ENCODE assay signal across 29 mouse cellular contexts in the genomic region with DNA sequence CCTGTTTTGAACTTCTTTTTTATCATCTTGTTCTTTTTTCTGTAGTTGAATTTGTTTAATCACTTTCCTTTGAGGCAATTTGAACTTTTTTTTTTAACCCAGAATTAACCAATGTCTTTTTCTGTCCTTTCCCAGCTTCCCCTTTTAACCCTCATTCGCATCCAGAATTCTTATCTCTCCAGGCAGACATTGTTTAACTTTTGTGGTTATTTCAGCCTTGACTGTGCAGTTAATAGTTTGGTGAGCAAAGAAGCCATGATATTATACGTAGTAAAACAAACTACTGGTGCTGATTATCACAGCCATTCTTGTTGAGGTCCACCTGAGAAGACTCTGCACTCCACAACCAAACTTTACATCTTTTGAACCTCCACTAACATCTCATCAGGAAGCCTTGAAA.
DNase-seq lines count a peak whose midpoint lies in the region; ATAC-seq and TF ChIP-seq lines count a peak whose summit lies in the region.
"Had no signal": no experiment of that assay in that cellular context is flagged by ENCODE, and none has a peak within 500 bp of the region (broad histone marks: within the 10 kb centered on the region; RNA-seq: fewer than 3 reads in every experiment).

No protein-coding gene starts in this region.

- no peaks in the 10 kb centered on the region for H3K27me3 ChIP-seq in G1E (ENCODE audit: insufficient read depth, low read length)
- H3K27me3 ChIP-seq in liver, embryonic 14.5 days (ENCODE audit: control insufficient read depth, insufficient read depth, low read length), result no peaks in the 10 kb centered on the region
- peaks cover 10% of the 10 kb centered on the region; the same call in 1 of the 2 replicates for H3K27me3 ChIP-seq in hindbrain, embryonic 13.5 days
- H3K27me3 ChIP-seq: intestine, embryonic 15.5 days; lung, embryonic 15.5 days had no signal

- WGBS in liver, embryonic 14.5 days (ENCODE audit: insufficient replicate concordance), result 12% methylated on average over 2 of the region's 2 CpGs
- WGBS in hindbrain, embryonic 13.5 days, result 80% methylated on average over 2 of the region's 2 CpGs

- H3K9ac ChIP-seq in liver, embryonic 14.5 days (replicated peaks), result no peak overlapping the region
- H3K9ac ChIP-seq in hindbrain, embryonic 13.5 days, result no peak overlapping the region
- H3K9ac ChIP-seq: embryonic facial prominence, embryonic 13.5 days; forebrain, postnatal 0 days; intestine, embryonic 15.5 days; limb, embryonic 15.5 days; lung, embryonic 15.5 days; midbrain, embryonic 15.5 days had no signal

- H3K4me1 ChIP-seq in G1E (ENCODE audit: insufficient read depth, low read depth, low read length), result peaks cover 21% of the 10 kb centered on the region
- peaks cover 0 to 9% of the 10 kb centered on the region in 2 experiments; a peak in 1 of 4 replicates for H3K4me1 ChIP-seq in liver, embryonic 14.5 days (replicated peaks; ENCODE audit: control insufficient read depth in 2 of 2, insufficient read depth in 2 of 2, low read length in 1 of 2)
- H3K4me1 ChIP-seq in hindbrain, embryonic 13.5 days (replicated peaks), result no peaks in the 10 kb centered on the region
- H3K4me1 ChIP-seq: embryonic facial prominence, embryonic 13.5 days; intestine, embryonic 15.5 days; limb, embryonic 10.5 days; limb, embryonic 15.5 days; lung, embryonic 15.5 days; midbrain, embryonic 10.5 days; midbrain, embryonic 15.5 days had no signal

- H3K9me3 ChIP-seq in G1E (replicated peaks), result no peaks in the 10 kb centered on the region
- no peaks in the 10 kb centered on the region for H3K9me3 ChIP-seq in liver, embryonic 14.5 days (ENCODE audit: control insufficient read depth, low read length)
- H3K9me3 ChIP-seq in hindbrain, embryonic 13.5 days, result no peaks in the 10 kb centered on the region
- H3K9me3 ChIP-seq: embryonic facial prominence, embryonic 13.5 days; intestine, embryonic 15.5 days; limb, embryonic 10.5 days; limb, embryonic 15.5 days; lung, embryonic 15.5 days; midbrain, embryonic 10.5 days; midbrain, embryonic 15.5 days had no signal

- H3K36me3 ChIP-seq in G1E (replicated peaks), result peaks cover 3% of the 10 kb centered on the region
- no peaks in the 10 kb centered on the region for H3K36me3 ChIP-seq in liver, embryonic 14.5 days (replicated peaks; ENCODE audit: control insufficient read depth, insufficient read depth, low read depth)
- no peaks in the 10 kb centered on the region for H3K36me3 ChIP-seq in hindbrain, embryonic 13.5 days
- H3K36me3 ChIP-seq: embryonic facial prominence, embryonic 13.5 days; intestine, embryonic 15.5 days; limb, embryonic 10.5 days; limb, embryonic 15.5 days; lung, embryonic 15.5 days; midbrain, embryonic 10.5 days; midbrain, embryonic 15.5 days had no signal

- DNase-seq in G1E (ENCODE audit: low spot score), result peak; percentile 1
- peak in 1 of 3 experiments; percentile 17 for DNase-seq in liver, embryonic 14.5 days (ENCODE audit: low read depth in 3 of 3, low spot score in 3 of 3)
- no peak for DNase-seq in ovary, adult 18-20 months (ENCODE audit: low spot score)
- DNase-seq: adrenal gland, postnatal 14 days; B cell, adult 2 months; cerebellum, adult 11 months; cerebellum, adult 9-11 months; forebrain, postnatal 0 days; gastrocnemius, postnatal 10 days; heart, postnatal 14 days; kidney, adult 2 months; kidney, postnatal 4 days; layer of hippocampus, postnatal 36 days; lung, postnatal 36 days; thymus, postnatal 4 days had no signal

- H3K27ac ChIP-seq in liver, embryonic 14.5 days, result no peak overlapping the region
- H3K27ac ChIP-seq in hindbrain, embryonic 13.5 days, result no peak overlapping the region
- H3K27ac ChIP-seq: embryonic facial prominence, embryonic 13.5 days; hindbrain, postnatal 0 days; intestine, embryonic 15.5 days; kidney, postnatal 0 days; limb, embryonic 10.5 days; limb, embryonic 15.5 days; lung, embryonic 15.5 days; midbrain, embryonic 10.5 days; midbrain, embryonic 15.5 days had no signal

- H3K4me3 ChIP-seq in G1E (ENCODE audit: low read depth, low read length), result no peak overlapping the region
- no peak overlapping the region for H3K4me3 ChIP-seq in liver, embryonic 14.5 days (ENCODE audit: insufficient read depth in 1 of 2, low read depth in 2 of 2, low read length in 2 of 2)
- H3K4me3 ChIP-seq in hindbrain, embryonic 13.5 days, result no peak overlapping the region
- H3K4me3 ChIP-seq: embryonic facial prominence, embryonic 13.5 days; intestine, embryonic 15.5 days; limb, embryonic 10.5 days; limb, embryonic 15.5 days; lung, embryonic 15.5 days; midbrain, embryonic 10.5 days; midbrain, embryonic 15.5 days had no signal

- no peak overlapping the region for H3K4me2 ChIP-seq in liver, embryonic 14.5 days (ENCODE audit: low read depth)
- no peak overlapping the region for H3K4me2 ChIP-seq in hindbrain, embryonic 13.5 days
- H3K4me2 ChIP-seq: embryonic facial prominence, embryonic 13.5 days; intestine, embryonic 15.5 days; limb, embryonic 15.5 days; lung, embryonic 15.5 days; midbrain, embryonic 15.5 days had no signal

- no peak for TF ChIP-seq CTCF in G1E (IDR thresholded peaks at IDR 0.05; ENCODE audit: low read depth, low read length)
- no peak for TF ChIP-seq CTCF in liver, embryonic 14.5 days (IDR thresholded peaks at IDR 0.05; ENCODE audit: low read depth)

- peak; percentile 85 for ATAC-seq in G1E (ENCODE audit: extremely low read depth, insufficient number of reproducible peaks, low FRiP score, poor library complexity, severe bottlenecking)
- ATAC-seq in common myeloid progenitor, adult 5-6 weeks (replicated peaks; ENCODE audit: low read depth, poor library complexity, severe bottlenecking), result peak; percentile 97
- ATAC-seq in liver, embryonic 14.5 days (ENCODE audit: insufficient read depth), result peak; percentile 47; the same call in 1 of the 2 replicates
- peak; percentile 81 for ATAC-seq in megakaryocyte-erythroid progenitor cell, adult 5-6 weeks (replicated peaks; ENCODE audit: low FRiP score, low TSS enrichment, poor library complexity, severe bottlenecking)
- ATAC-seq in hindbrain, embryonic 13.5 days (ENCODE audit: low FRiP score), result no peak
- ATAC-seq in erythroid progenitor cell, adult 5-6 weeks (replicated peaks; ENCODE audit: low FRiP score, poor library complexity, severe bottlenecking), result no peak
- ATAC-seq: forebrain, postnatal 0 days; hindbrain, postnatal 0 days; intestine, embryonic 15.5 days; midbrain, embryonic 15.5 days; Patski had no signal

- TF ChIP-seq EP300 in liver, embryonic 14.5 days (IDR thresholded peaks at IDR 0.05; ENCODE audit: low read depth), result peak; percentile 54; the same call in 1 of the 2 replicates

Comparison
In these comparisons a context has a peak if more than half of its experiments do, and no peak if none do; other contexts are left out.
1. ATAC-seq: peak in G1E (single experiment), common myeloid progenitor, adult 5-6 weeks (single experiment), liver, embryonic 14.5 days (single experiment) and megakaryocyte-erythroid progenitor cell, adult 5-6 weeks (single experiment); none in hindbrain, embryonic 13.5 days (single experiment) and erythroid progenitor cell, adult 5-6 weeks (single experiment).